In the genomic region with DNA sequence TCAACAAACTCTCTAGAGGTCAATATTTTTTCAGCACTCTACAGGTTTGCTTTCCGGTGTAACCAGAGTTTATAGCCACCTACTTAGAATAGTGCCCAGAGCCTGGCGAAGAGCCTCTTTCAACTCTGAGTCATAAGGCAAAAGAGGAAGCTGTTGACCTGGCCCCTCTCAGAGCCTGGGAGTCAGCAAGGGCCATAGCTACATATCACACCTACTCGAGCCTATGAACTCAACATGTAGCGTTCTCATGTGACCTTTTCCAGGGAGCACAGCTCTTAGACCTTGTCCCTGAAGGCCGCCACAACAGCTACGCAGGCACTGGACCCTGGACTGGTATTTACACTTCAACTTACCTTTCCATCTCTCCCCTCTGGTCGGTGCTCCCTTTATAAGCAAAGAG, we compare ENCODE assay signal across 23 mouse cellular contexts. TPM values are rescaled to one million over a fixed set of nuclear protein-coding genes. Genes with fewer than 3 reads are reported as not detected.
A peak's percentile ranks its signal among the peaks of the same experiment; 100 is the strongest.
DNase-seq lines count a peak whose midpoint lies in the region; ATAC-seq and TF ChIP-seq lines count a peak whose summit lies in the region.
"Had no signal": no experiment of that assay in that cellular context is flagged by ENCODE, and none has a peak within 500 bp of the region (broad histone marks: within the 10 kb centered on the region; RNA-seq: fewer than 3 reads in every experiment).

No protein-coding gene starts in this region.

- peaks cover 0 to 2% of the 10 kb centered on the region in 2 experiments; a peak in 1 of 4 replicates for H3K36me3 ChIP-seq in MEL (ENCODE audit: control insufficient read depth in 1 of 2, insufficient read depth in 2 of 2, low read length in 2 of 2)
- H3K36me3 ChIP-seq in midbrain, embryonic 11.5 days (ENCODE audit: control insufficient read depth, insufficient read depth, low read length), result no peaks in the 10 kb centered on the region
- H3K36me3 ChIP-seq: embryonic facial prominence, embryonic 13.5 days; G1E; heart, embryonic 12.5 days; hindbrain, embryonic 13.5 days; liver, embryonic 12.5 days; midbrain, embryonic 12.5 days; neural tube, embryonic 12.5 days had no signal

- no peak overlapping the region for H3K27ac ChIP-seq in MEL (ENCODE audit: control insufficient read depth, low read depth, low read length)
- H3K27ac ChIP-seq in midbrain, embryonic 11.5 days (ENCODE audit: low read depth, low read length), result no peak overlapping the region
- H3K27ac ChIP-seq: embryonic facial prominence, embryonic 13.5 days; hindbrain, embryonic 13.5 days; left cerebral cortex, adult 2 months; liver, embryonic 12.5 days; midbrain, embryonic 12.5 days; neural tube, embryonic 12.5 days; stomach, postnatal 0 days had no signal

- no peaks in the 10 kb centered on the region for H3K79me2 ChIP-seq in MEL (ENCODE audit: control insufficient read depth, insufficient read depth, low read length, poor library complexity)

- no peaks in the 10 kb centered on the region for H3K27me3 ChIP-seq in MEL (ENCODE audit: control insufficient read depth in 1 of 2, insufficient read depth in 2 of 2, low read length in 2 of 2)
- H3K27me3 ChIP-seq in midbrain, embryonic 11.5 days (ENCODE audit: control insufficient read depth, insufficient read depth, low read length), result no peaks in the 10 kb centered on the region
- H3K27me3 ChIP-seq: embryonic facial prominence, embryonic 13.5 days; heart, embryonic 12.5 days; hindbrain, embryonic 13.5 days; liver, embryonic 12.5 days; midbrain, embryonic 12.5 days; neural tube, embryonic 12.5 days had no signal

- TF ChIP-seq CTCF in MEL (IDR thresholded peaks at IDR 0.05 in 2 of 3, conservative IDR thresholded peaks at IDR 0.05 in 1 of 3; ENCODE audit: control insufficient read depth in 1 of 3, insufficient read depth in 1 of 3, low read depth in 2 of 3, low read length in 3 of 3, poor library complexity in 1 of 3, severe bottlenecking in 1 of 3), result no peak
- TF ChIP-seq CTCF in lung, adult 2 months (IDR thresholded peaks at IDR 0.05; ENCODE audit: insufficient read depth, low read length), result no peak

- no peak overlapping the region for H3K9ac ChIP-seq in MEL (ENCODE audit: control insufficient read depth, low read depth, low read length, poor library complexity, severe bottlenecking)
- no peak overlapping the region for H3K9ac ChIP-seq in midbrain, embryonic 11.5 days (ENCODE audit: low read length)
- H3K9ac ChIP-seq: embryonic facial prominence, embryonic 13.5 days; heart, embryonic 12.5 days; hindbrain, embryonic 13.5 days; liver, embryonic 12.5 days; midbrain, embryonic 12.5 days; neural tube, embryonic 12.5 days had no signal

- WGBS in lung, adult 2 months, result 79% methylated on average over 7 of the region's 7 CpGs
- 93% methylated on average over 7 of the region's 7 CpGs for WGBS in midbrain, embryonic 11.5 days

- TF ChIP-seq POLR2A in MEL (IDR thresholded peaks at IDR 0.05; ENCODE audit: control insufficient read depth in 1 of 2, insufficient read depth in 1 of 2, low read depth in 1 of 2, low read length in 2 of 2, poor library complexity in 1 of 2), result no peak
- TF ChIP-seq POLR2A in lung, adult 2 months (IDR thresholded peaks at IDR 0.05; ENCODE audit: borderline replicate concordance, extremely low read depth, low read depth, low read length), result no peak

- DNase-seq in A20 (ENCODE audit: low read depth, low spot score), result peak; percentile 80
- peak; percentile 80 for DNase-seq in MEL (ENCODE audit: low read depth, low spot score)
- DNase-seq in lung, adult 2 months, result peak; percentile 29
- no peak for DNase-seq in adipocyte (ENCODE audit: low spot score)
- no peak for DNase-seq in left cerebral cortex, adult 18-20 months (ENCODE audit: low spot score in 2 of 2)
- no peak for DNase-seq in midbrain, embryonic 11.5 days (ENCODE audit: low spot score, missing footprints)
- DNase-seq: cerebellum, adult 8-10 months; heart, adult 11 months; heart, postnatal 14 days; kidney, postnatal 36 days; right cerebral cortex, adult 18-20 months had no signal

- no peaks in the 10 kb centered on the region for H3K9me3 ChIP-seq in MEL (replicated peaks; ENCODE audit: insufficient read depth, low read length)
- no peaks in the 10 kb centered on the region for H3K9me3 ChIP-seq in midbrain, embryonic 11.5 days (ENCODE audit: control insufficient read depth, low read length)
- H3K9me3 ChIP-seq: embryonic facial prominence, embryonic 13.5 days; G1E; heart, embryonic 12.5 days; hindbrain, embryonic 13.5 days; liver, embryonic 12.5 days; midbrain, embryonic 12.5 days; neural tube, embryonic 12.5 days had no signal

- no peak overlapping the region for H3K4me2 ChIP-seq in midbrain, embryonic 11.5 days
- H3K4me2 ChIP-seq: embryonic facial prominence, embryonic 13.5 days; heart, embryonic 12.5 days; hindbrain, embryonic 13.5 days; liver, embryonic 12.5 days; midbrain, embryonic 12.5 days; neural tube, embryonic 12.5 days had no signal

- peak overlapping the region; percentile 29 to 45; a peak in 3 of 4 replicates for H3K4me3 ChIP-seq in MEL (ENCODE audit: control insufficient read depth in 1 of 2, insufficient read depth in 1 of 2, low read depth in 2 of 2, low read length in 2 of 2)
- no peak overlapping the region for H3K4me3 ChIP-seq in lung, adult 2 months (replicated peaks; ENCODE audit: extremely low read depth, low read depth, low read length)
- H3K4me3 ChIP-seq in midbrain, embryonic 11.5 days (ENCODE audit: low read depth, low read length), result no peak overlapping the region
- H3K4me3 ChIP-seq: embryonic facial prominence, embryonic 13.5 days; heart, embryonic 12.5 days; hindbrain, embryonic 13.5 days; left cerebral cortex, adult 2 months; liver, embryonic 12.5 days; midbrain, embryonic 12.5 days; neural tube, embryonic 12.5 days had no signal

- peak; percentile 74; the same call in 1 of the 2 replicates for ATAC-seq in megakaryocyte, adult 5-6 weeks (ENCODE audit: poor library complexity, severe bottlenecking)
- ATAC-seq in midbrain, embryonic 11.5 days (ENCODE audit: low FRiP score), result no peak
- ATAC-seq: CD4-positive, CD25-positive, alpha-beta regulatory T cell, adult 4 months; forebrain, embryonic 14.5 days; liver, embryonic 12.5 days had no signal

- H3K4me1 ChIP-seq in MEL (ENCODE audit: control insufficient read depth in 1 of 2, insufficient read depth in 2 of 2, low read length in 2 of 2), result peaks cover 0 to 8% of the 10 kb centered on the region in 2 experiments; a peak in 3 of 4 replicates
- no peaks in the 10 kb centered on the region for H3K4me1 ChIP-seq in lung, adult 2 months (ENCODE audit: control insufficient read depth, insufficient read depth, low read length)
- H3K4me1 ChIP-seq in midbrain, embryonic 11.5 days (ENCODE audit: control insufficient read depth, insufficient read depth, low read length), result no peaks in the 10 kb centered on the region
- H3K4me1 ChIP-seq: embryonic facial prominence, embryonic 13.5 days; heart, embryonic 12.5 days; hindbrain, embryonic 13.5 days; liver, embryonic 12.5 days; midbrain, embryonic 12.5 days; neural tube, embryonic 12.5 days had no signal

- peak in 1 of 2 experiments; percentile 33; a peak in 2 of 4 replicates for TF ChIP-seq EP300 in MEL (IDR thresholded peaks at IDR 0.05; ENCODE audit: low read depth in 1 of 2, low read length in 2 of 2)

- no peak for TF ChIP-seq RAD21 in MEL (IDR thresholded peaks at IDR 0.05; ENCODE audit: low read depth, low read length)

TF ChIP-seq in MEL, 35 proteins besides CTCF, POLR2A, EP300 and RAD21:
- TF ChIP-seq JUND (IDR thresholded peaks at IDR 0.05; ENCODE audit: low read depth, low read length), result peak; percentile 23; the same call in 1 of the 2 replicates
- TF ChIP-seq MXI1 (IDR thresholded peaks at IDR 0.05; ENCODE audit: low read depth, low read length), result no peak
- 0 out of 2 replicates have a peak, but pooled peaks have one; percentile 15 for TF ChIP-seq MAZ (IDR thresholded peaks at IDR 0.05; ENCODE audit: low read depth, low read length)
- TF ChIP-seq MAFK (IDR thresholded peaks at IDR 0.05; ENCODE audit: borderline replicate concordance, low read depth, low read length), result no peak
- no peak for TF ChIP-seq GATA1 (IDR thresholded peaks at IDR 0.05; ENCODE audit: low read depth, low read length)
- no peak for TF ChIP-seq ZNF384 (IDR thresholded peaks at IDR 0.05; ENCODE audit: low read depth, low read length)
- no peak for TF ChIP-seq HCFC1 (IDR thresholded peaks at IDR 0.05; ENCODE audit: low read depth, low read length)
- TF ChIP-seq ZKSCAN1 (IDR thresholded peaks at IDR 0.05; ENCODE audit: low read depth, low read length), result no peak
- no peak for TF ChIP-seq CHD1 (IDR thresholded peaks at IDR 0.05; ENCODE audit: low read depth, low read length)
- no peak for TF ChIP-seq ETS1 (IDR thresholded peaks at IDR 0.05; ENCODE audit: low read depth, low read length)

RNA-seq across cellular contexts. Expression of a gene that starts 25.3 kb away (rescaled TPM):
- total RNA-seq in MEL (2012; rRNA removed), result not detected in 2 replicates
- polyA plus RNA-seq in MEL (2012; ENCODE audit: insufficient read depth in 1 of 2, insufficient read length in 2 of 2, low read depth in 1 of 2, low replicate concordance in 2 of 2, missing spikeins in 1 of 2), result not detected
- polyA plus RNA-seq in lung, adult 2 months (2012; rRNA removed), result 20.9 and 22.5 TPM in 2 replicates
- total RNA-seq in megakaryocyte, adult 5-6 weeks (2015), result 0.41 and 0.60 TPM in 2 replicates
- 1.3 and 3.2 TPM in 2 replicates for total RNA-seq in megakaryocyte, adult 5-6 weeks (2017)
- 10 to 100 TPM; 47.0 to 56.8 TPM for total RNA-seq in left cerebral cortex, adult 18-20 months (2021)
- polyA plus RNA-seq in midbrain, embryonic 11.5 days (2014; fragmentation: Nextera tagmentation; extraction: Ambion mirVana), result 96.4 and 97.8 TPM in 2 replicates
- polyA plus RNA-seq: G1E had no signal

Comparison
In these comparisons a context has a peak if more than half of its experiments do, and no peak if none do; other contexts are left out.
1. DNase-seq: peak in A20 (single experiment), MEL (single experiment) and lung, adult 2 months (single experiment); none in adipocyte (single experiment), left cerebral cortex, adult 18-20 months (0 of 2) and midbrain, embryonic 11.5 days (single experiment).
2. H3K4me3 ChIP-seq: peak in MEL (2 of 2); none in lung, adult 2 months (single experiment) and midbrain, embryonic 11.5 days (single experiment).
3. RNA of a gene that starts 25.3 kb away (total RNA-seq): 47.0 to 56.8 TPM in left cerebral cortex, adult 18-20 months; 0.41 to 3.2 TPM in megakaryocyte, adult 5-6 weeks and not detected in MEL; every median in the first group is over 10 times any median in the second.